Comparison of ENCODE assay signal across 9 mouse cellular contexts in genomic region chr11:34845567-34846267, GRCm38 (mm10). TPM values are rescaled to one million over a fixed set of nuclear protein-coding genes. Genes with fewer than 3 reads are reported as not detected.
A peak's percentile ranks its signal among the peaks of the same experiment; 100 is the strongest.
DNase-seq lines count a peak whose midpoint lies in the region; ATAC-seq lines count a peak whose summit lies in the region.
"Had no signal": no experiment of that assay in that cellular context is flagged by ENCODE, and none has a peak within 500 bp of the region (broad histone marks: within the 10 kb centered on the region; RNA-seq: fewer than 3 reads in every experiment).

No protein-coding gene starts in this region.

- peak overlapping the region; percentile 23 for H3K4me2 ChIP-seq in stomach, embryonic 14.5 days (replicated peaks; ENCODE audit: low read depth, low read length)
- H3K4me2 ChIP-seq in forebrain, embryonic 14.5 days (ENCODE audit: low read length): no peak overlapping the region

- H3K27ac ChIP-seq in stomach, embryonic 14.5 days (ENCODE audit: low read length): no peak overlapping the region
- H3K27ac ChIP-seq in limb, embryonic 10.5 days: no peak overlapping the region
- no peak overlapping the region for H3K27ac ChIP-seq in forebrain, embryonic 14.5 days (ENCODE audit: low read depth, low read length)
- no peak overlapping the region for H3K27ac ChIP-seq in midbrain, embryonic 10.5 days (replicated peaks)

- peaks cover 6% of the 10 kb centered on the region; the same call in 1 of the 2 replicates for H3K4me1 ChIP-seq in stomach, embryonic 14.5 days (ENCODE audit: control insufficient read depth, insufficient read depth, low read length)
- no peaks in the 10 kb centered on the region for H3K4me1 ChIP-seq in limb, embryonic 10.5 days
- no peaks in the 10 kb centered on the region for H3K4me1 ChIP-seq in forebrain, embryonic 14.5 days (ENCODE audit: control insufficient read depth, insufficient read depth, low read length)
- H3K4me1 ChIP-seq in midbrain, embryonic 10.5 days: no peaks in the 10 kb centered on the region

- no peaks in the 10 kb centered on the region for H3K9me3 ChIP-seq in stomach, embryonic 14.5 days (ENCODE audit: control insufficient read depth, low read depth, low read length)
- H3K9me3 ChIP-seq in limb, embryonic 10.5 days (replicated peaks): no peaks in the 10 kb centered on the region
- H3K9me3 ChIP-seq in forebrain, embryonic 14.5 days (replicated peaks; ENCODE audit: control insufficient read depth, low read length): no peaks in the 10 kb centered on the region
- no peaks in the 10 kb centered on the region for H3K9me3 ChIP-seq in midbrain, embryonic 10.5 days (replicated peaks)

- no peak overlapping the region for H3K9ac ChIP-seq in stomach, embryonic 14.5 days (replicated peaks; ENCODE audit: low read depth, low read length)
- H3K9ac ChIP-seq in forebrain, embryonic 14.5 days (ENCODE audit: low read length): no peak overlapping the region

- no peak overlapping the region for H3K4me3 ChIP-seq in stomach, embryonic 14.5 days (ENCODE audit: low read depth, low read length)
- H3K4me3 ChIP-seq in limb, embryonic 10.5 days: no peak overlapping the region
- no peak overlapping the region for H3K4me3 ChIP-seq in forebrain, embryonic 14.5 days (ENCODE audit: low read depth, low read length)
- no peak overlapping the region for H3K4me3 ChIP-seq in midbrain, embryonic 10.5 days

- H3K27me3 ChIP-seq in stomach, embryonic 14.5 days (ENCODE audit: control insufficient read depth, insufficient read depth, low read length): no peaks in the 10 kb centered on the region
- H3K27me3 ChIP-seq in limb, embryonic 10.5 days (ENCODE audit: low read depth, poor library complexity, severe bottlenecking): 0 out of 2 replicates have a peak, but pooled peaks cover 10% of the 10 kb centered on the region
- 0 out of 2 replicates have a peak, but pooled peaks cover 8% of the 10 kb centered on the region for H3K27me3 ChIP-seq in forebrain, embryonic 14.5 days (replicated peaks; ENCODE audit: control insufficient read depth, insufficient read depth, low read length)
- H3K27me3 ChIP-seq in midbrain, embryonic 10.5 days (ENCODE audit: low read depth, poor library complexity, severe bottlenecking): peaks cover 38% of the 10 kb centered on the region

- 37% methylated on average over 22 of the region's 22 CpGs for WGBS in stomach, embryonic 14.5 days
- WGBS in limb, embryonic 10.5 days: 74% methylated on average over 22 of the region's 22 CpGs
- 80% methylated on average over 22 of the region's 22 CpGs for WGBS in forebrain, embryonic 14.5 days
- 79% methylated on average over 22 of the region's 22 CpGs for WGBS in midbrain, embryonic 10.5 days

- DNase-seq in frontal cortex, postnatal 25 days (ENCODE audit: low spot score in 2 of 2): no peak
- DNase-seq in heart, adult 18-20 months: peak; percentile 72 to 91
- peak; percentile 60 for DNase-seq in kidney, postnatal 14 days
- no peak for DNase-seq in limb, embryonic 10.5 days (ENCODE audit: low spot score)
- DNase-seq in forebrain, embryonic 14.5 days (ENCODE audit: low spot score): no peak
- DNase-seq in midbrain, embryonic 10.5 days (ENCODE audit: low spot score): no peak
- DNase-seq: cerebellum, postnatal 10 days had no signal

- H3K36me3 ChIP-seq in stomach, embryonic 14.5 days (ENCODE audit: control insufficient read depth, insufficient read depth, low read length): no peaks in the 10 kb centered on the region
- H3K36me3 ChIP-seq in limb, embryonic 10.5 days: no peaks in the 10 kb centered on the region
- H3K36me3 ChIP-seq in forebrain, embryonic 14.5 days (ENCODE audit: control insufficient read depth, insufficient read depth, low read length): no peaks in the 10 kb centered on the region
- H3K36me3 ChIP-seq in midbrain, embryonic 10.5 days: no peaks in the 10 kb centered on the region

- ATAC-seq in frontal cortex, adult (ENCODE audit: low TSS enrichment): peak; percentile 55
- ATAC-seq in stomach, embryonic 14.5 days (ENCODE audit: insufficient number of reproducible peaks, insufficient read depth, low FRiP score, low read depth): peak; percentile 53; the same call in 1 of the 2 replicates
- ATAC-seq in forebrain, embryonic 14.5 days: no peak

RNA-seq across cellular contexts. Expression of gene Spdl1, which starts 12.3 kb away (rescaled TPM):
- under 1 TPM; 0.22 to 0.33 TPM for total RNA-seq in heart, adult 18-20 months (2021)
- 21.8 and 22.4 TPM in 2 replicates for polyA plus RNA-seq in stomach, embryonic 14.5 days (2014; fragmentation: Nextera tagmentation; extraction: Ambion mirVana)
- polyA plus RNA-seq in limb, embryonic 10.5 days (2016; fragmentation: Nextera tagmentation; extraction: Ambion mirVana): 33.5 and 33.9 TPM in 2 replicates
- polyA plus RNA-seq in forebrain, embryonic 14.5 days (2014; fragmentation: Nextera tagmentation; extraction: Ambion mirVana): 10.2 and 11.4 TPM in 2 replicates
- 30.7 and 32.5 TPM in 2 replicates for polyA plus RNA-seq in midbrain, embryonic 10.5 days (2016; fragmentation: Nextera tagmentation; extraction: Ambion mirVana)

Comparison
In these comparisons a context has a peak if more than half of its experiments do, and no peak if none do; other contexts are left out.
1. DNase-seq: peak in heart, adult 18-20 months (2 of 2) and kidney, postnatal 14 days (single experiment); none in frontal cortex, postnatal 25 days (0 of 2), limb, embryonic 10.5 days (single experiment), forebrain, embryonic 14.5 days (single experiment) and midbrain, embryonic 10.5 days (single experiment).